Mouse (Mus musculus) spleen, adult 2 months (tissue): ENCODE results near the gene Ints7.

Experiments
- CTCF ChIP-seq: fragments of 200-500 bp; IDR thresholded peaks from 2 replicates; pipeline ENCODE4 v1.5.1; 2011; ENCODE audit warnings: mild to moderate bottlenecking, inconsistent platforms; ENCODE audit not compliant: insufficient read depth, insufficient read length, insufficient replicate concordance; ENCODE audit errors: extremely low read depth
- POLR2A ChIP-seq: fragments of 200-500 bp; IDR thresholded peaks from 2 replicates; pipeline ENCODE4 v1.6.1; 2011; ENCODE audit warnings: low read depth, low read length, inconsistent platforms

GRCm38 (mm10) chr1:191629170-191629636 is 53.8 kb downstream of the Ints7 start:
- TF ChIP-seq POLR2A (no peak), CTCF (no peak)
